Mouse (Mus musculus) liver, embryonic 14.5 days (tissue): ENCODE results near the gene Setx. TPM values are rescaled to one million over a fixed set of nuclear protein-coding genes. Genes with fewer than 3 reads are reported as not detected.

ENCODE experiments used
- ATAC-seq: fragments of 200-750 bp; cut with Nextera tagmentation; 2 replicates; pipeline ENCODE4 v1.8.0; 2017; ENCODE audit warnings: moderate number of reproducible peaks, mild to moderate bottlenecking, moderate library complexity; ENCODE audit not compliant: insufficient read depth
- DNase-seq, 3 experiments: peaks; one replicate each; pipeline ENCODE4 v3.0.0-alpha.2; 2012 to 2013; ENCODE audit warnings: low read depth in 3 of 3, low spot score in 3 of 3
- H3K27ac ChIP-seq: fragments of 300-500 bp; sonication (generic); 2 replicates; pipeline ENCODE4 v1.5.1; 2014; ENCODE audit warnings: moderate library complexity, mild to moderate bottlenecking, control low read depth, inconsistent platforms
- H3K27me3 ChIP-seq: fragments of 300-500 bp; sonication (generic); 2 replicates; pipeline ENCODE4 v1.6.1; 2014; ENCODE audit warnings: mild to moderate bottlenecking, low read length, moderate library complexity; ENCODE audit not compliant: control insufficient read depth, insufficient read depth
- H3K36me3 ChIP-seq: fragments of 300-500 bp; sonication (generic); replicated peaks from 2 replicates; pipeline ENCODE4 v1.6.1; 2014; ENCODE audit warnings: low read depth; ENCODE audit not compliant: control insufficient read depth, insufficient read depth
- H3K4me1 ChIP-seq, 2 experiments: fragments of 200-500 bp in 1 of 2; fragments of 300-500 bp in 1 of 2; sonication (generic) in 1 of 2; replicated peaks; 2 replicates each; pipeline ENCODE4 v1.6.1; 2012 to 2014; ENCODE audit warnings: antibody characterized with exemption in 1 of 2, inconsistent platforms in 1 of 2, low read length in 1 of 2; ENCODE audit not compliant: control insufficient read depth in 2 of 2, insufficient read depth in 2 of 2
- H3K4me2 ChIP-seq: fragments of 300-500 bp; sonication (generic); 2 replicates; pipeline ENCODE4 v1.6.1; 2014; ENCODE audit warnings: low read depth, mild to moderate bottlenecking, control low read depth, moderate library complexity
- H3K4me3 ChIP-seq, 2 experiments: fragments of 200-500 bp in 1 of 2; fragments of 300-500 bp in 1 of 2; sonication (generic) in 1 of 2; 2 replicates each; pipeline ENCODE4 v1.5.1; 2012 to 2014; ENCODE audit warnings: low read depth in 2 of 2, low read length in 2 of 2, mild to moderate bottlenecking in 2 of 2, control low read depth in 1 of 2, inconsistent platforms in 1 of 2, moderate library complexity in 1 of 2; ENCODE audit not compliant: insufficient read depth in 1 of 2
- H3K9ac ChIP-seq: fragments of 300-500 bp; sonication (generic); replicated peaks from 2 replicates; pipeline ENCODE4 v1.6.1; 2014; ENCODE audit warnings: mild to moderate bottlenecking, control low read depth, moderate library complexity
- H3K9me3 ChIP-seq: fragments of 300-500 bp; sonication (generic); 2 replicates; pipeline ENCODE4 v1.6.1; 2016; ENCODE audit warnings: low read length, mixed read lengths; ENCODE audit not compliant: control insufficient read depth
- CTCF ChIP-seq: IDR thresholded peaks from 2 replicates; pipeline ENCODE4 v1.5.1; 2016; ENCODE audit warnings: antibody characterized with exemption, low read depth, control low read depth
- EP300 ChIP-seq: IDR thresholded peaks from 2 replicates; pipeline ENCODE4 v1.6.1; 2016; ENCODE audit warnings: antibody characterized with exemption, low read depth
- WGBS: fragments of 180-500 bp; shearing (Covaris S2); extraction: QIAGEN DNeasy Blood & Tissue Kit; methylation state at CpG from one replicate; pipeline ENCODE4 v1.1.7; 2014; ENCODE audit not compliant: insufficient replicate concordance; 5-methylcytosine and 5-hydroxymethylcytosine counted together
- polyA plus RNA-seq, 2 experiments: library from polyadenylated mRNA; depleted of rRNA in 1 of 2; stranded (reverse) in 1 of 2; unstranded in 1 of 2; fragments of >200 nt; fragmentation: Nextera tagmentation in 1 of 2; extraction: Ambion mirVana in 1 of 2; gene quantifications; 2 replicates each; pipeline versions ENCODE4 v1.2.1 to v1.2.3; 2012 to 2014

Gene Setx
- polyA plus RNA-seq, 2 experiments = 2.8 to 3.4 TPM

GRCm38 (mm10) chr2:29122446-29122845 is 1.5 kb upstream of the Setx start:
- Histone ChIP-seq H3K9ac (no peak overlapping the region), H3K36me3 (no peaks in the 10 kb centered on the region), H3K4me3 (no peak overlapping the region), H3K27me3 (no peaks in the 10 kb centered on the region), H3K4me2 (no peak overlapping the region), H3K27ac (no peak overlapping the region), H3K9me3 (no peaks in the 10 kb centered on the region), H3K4me1 (peaks cover 7 to 8% of the 10 kb centered on the region in 2 experiments)
- TF ChIP-seq CTCF (no peak), EP300 (no peak)
- no peak for DNase-seq
- WGBS = 50% methylated on average over 3 of the region's 3 CpGs
- ATAC-seq = no peak

GRCm38 (mm10) chr2:29124571-29124935 is 572 bp downstream of the Setx start:
- no peaks in the 10 kb centered on the region for H3K36me3 ChIP-seq
- H3K27ac ChIP-seq = peak overlapping the region; percentile 41
- ATAC-seq = no peak
- no peak for DNase-seq
- H3K4me2 ChIP-seq = peak overlapping the region; percentile 73
- no peaks in the 10 kb centered on the region for H3K9me3 ChIP-seq
- H3K27me3 ChIP-seq = no peaks in the 10 kb centered on the region
- peak overlapping the region; percentile 80 to 85 for H3K4me3 ChIP-seq
- WGBS = under 1% methylated on average over 22 of the region's 24 CpGs
- H3K4me1 ChIP-seq = peaks cover 7 to 8% of the 10 kb centered on the region in 2 experiments
- TF ChIP-seq CTCF (no peak), EP300 (no peak)
- peak overlapping the region; percentile 56 for H3K9ac ChIP-seq

- under 1% methylated on average over 81 of the region's 81 CpGs for WGBS
- ATAC-seq = peak; percentile 98
These were observed 1.1 kb downstream of the Setx start for GRCm38 (mm10) chr2:29124936-29125701.

GRCm38 (mm10) chr2:29130118-29130899 is 6.3 kb downstream of the Setx start:
- Histone ChIP-seq H3K27ac (no peak overlapping the region), H3K27me3 (no peaks in the 10 kb centered on the region), H3K4me3 (no peak overlapping the region), H3K4me1 (peaks cover 3 to 5% of the 10 kb centered on the region in 2 experiments; a peak in 3 of 4 replicates), H3K4me2 (no peak overlapping the region), H3K9ac (no peak overlapping the region), H3K36me3 (peaks cover 7% of the 10 kb centered on the region), H3K9me3 (no peaks in the 10 kb centered on the region)
- ATAC-seq (no peak), DNase-seq (no peak)
- 74% methylated on average over 7 of the region's 7 CpGs for WGBS
- TF ChIP-seq CTCF (no peak; the same call in 1 of the 2 replicates), EP300 (no peak)

More at GRCm38 (mm10) chr2:29124936-29125701, 1.1 kb downstream of the Setx start:
- Histone ChIP-seq H3K4me1 (peaks cover 7 to 8% of the 10 kb centered on the region in 2 experiments), H3K4me2 (peak overlapping the region; percentile 73), H3K27ac (peak overlapping the region; percentile 65), H3K9ac (peak overlapping the region; percentile 83), H3K27me3 (no peaks in the 10 kb centered on the region), H3K36me3 (peaks cover under 1% of the 10 kb centered on the region), H3K4me3 (peak overlapping the region; percentile 80 to 85), H3K9me3 (no peaks in the 10 kb centered on the region)
- peak; percentile 97 for DNase-seq
- TF ChIP-seq EP300 (no peak), CTCF (peak; percentile 10; the same call in 1 of the 2 replicates)

- no peak overlapping the region for H3K27ac ChIP-seq
- no peaks in the 10 kb centered on the region for H3K27me3 ChIP-seq
- no peak for ATAC-seq
- no peak overlapping the region for H3K4me2 ChIP-seq
- no peak overlapping the region for H3K4me3 ChIP-seq
- peaks cover 10% of the 10 kb centered on the region for H3K36me3 ChIP-seq
- H3K4me1 ChIP-seq = no peaks in the 10 kb centered on the region
- no peak overlapping the region for H3K9ac ChIP-seq
- H3K9me3 ChIP-seq = no peaks in the 10 kb centered on the region
- TF ChIP-seq EP300 (no peak), CTCF (no peak)
- DNase-seq = no peak
These were observed 11.2 kb downstream of the Setx start for GRCm38 (mm10) chr2:29135161-29135560.
